Mouse (Mus musculus): ENCODE results near the gene Bcl11b.

Gene Bcl11b

GRCm38 (mm10) chr12:107934831-107935437 is 68.5 kb downstream of the Bcl11b start:
- peak in 1 of 2 experiments; percentile 38 for DNase-seq (ENCODE audit: low spot score in 2 of 2)

GRCm38 (mm10) chr12:107932140-107932539 is 71.3 kb downstream of the Bcl11b start:
- no peak for DNase-seq (ENCODE audit: low spot score in 2 of 2)

GRCm38 (mm10) chr12:107931476-107931875 is 71.9 kb downstream of the Bcl11b start:
- no peak for DNase-seq (ENCODE audit: low spot score in 2 of 2)

- DNase-seq (ENCODE audit: low spot score in 2 of 2) = peak in 1 of 2 experiments; percentile 71
These were observed 72.6 kb downstream of the Bcl11b start for GRCm38 (mm10) chr12:107930611-107931350.

GRCm38 (mm10) chr12:107928905-107929304 is 74.5 kb downstream of the Bcl11b start:
- DNase-seq (ENCODE audit: low spot score in 2 of 2) = no peak

- DNase-seq (ENCODE audit: low spot score in 2 of 2) = no peak
These were observed 74.9 kb downstream of the Bcl11b start for GRCm38 (mm10) chr12:107928464-107928901.

- DNase-seq (ENCODE audit: low spot score in 2 of 2) = peak in 1 of 2 experiments; percentile 24
These were observed 75.4 kb downstream of the Bcl11b start for GRCm38 (mm10) chr12:107927961-107928431.

GRCm38 (mm10) chr12:107926074-107926855 is 77.1 kb downstream of the Bcl11b start:
- no peak for DNase-seq (ENCODE audit: low spot score in 2 of 2)

- DNase-seq (ENCODE audit: low spot score in 2 of 2) = no peak
These were observed 78.7 kb downstream of the Bcl11b start for GRCm38 (mm10) chr12:107924696-107925095.

GRCm38 (mm10) chr12:107923963-107924362 is 79.4 kb downstream of the Bcl11b start:
- DNase-seq (ENCODE audit: low spot score in 2 of 2) = no peak

GRCm38 (mm10) chr12:107922180-107922579 is 81.2 kb downstream of the Bcl11b start:
- no peak for DNase-seq (ENCODE audit: low spot score in 2 of 2)

- no peak for DNase-seq (ENCODE audit: low spot score in 2 of 2)
These were observed 81.8 kb downstream of the Bcl11b start for GRCm38 (mm10) chr12:107921566-107921965.

- DNase-seq (ENCODE audit: low spot score in 2 of 2) = no peak
These were observed 82.2 kb downstream of the Bcl11b start for GRCm38 (mm10) chr12:107921154-107921553.

- DNase-seq (ENCODE audit: low spot score in 2 of 2) = no peak
These were observed 82.7 kb downstream of the Bcl11b start for GRCm38 (mm10) chr12:107920716-107921115.

- no peak for DNase-seq (ENCODE audit: low spot score in 2 of 2)
These were observed 83.3 kb downstream of the Bcl11b start for GRCm38 (mm10) chr12:107920076-107920475.

- no peak for DNase-seq (ENCODE audit: low spot score in 2 of 2)
These were observed 84.6 kb downstream of the Bcl11b start for GRCm38 (mm10) chr12:107918779-107919178.

GRCm38 (mm10) chr12:107916008-107916407 is 87.4 kb downstream of the Bcl11b start:
- no peak for DNase-seq (ENCODE audit: low spot score in 2 of 2)

- DNase-seq (ENCODE audit: low spot score in 2 of 2) = no peak
These were observed 88.0 kb downstream of the Bcl11b start for GRCm38 (mm10) chr12:107915396-107915795.

GRCm38 (mm10) chr12:107908826-107909225 is 94.6 kb downstream of the Bcl11b start:
- DNase-seq (ENCODE audit: low spot score in 2 of 2) = no peak

- DNase-seq (ENCODE audit: low spot score in 2 of 2) = no peak
These were observed 98.1 kb downstream of the Bcl11b start for GRCm38 (mm10) chr12:107905333-107905732.

GRCm38 (mm10) chr12:107904457-107904856 is 98.9 kb downstream of the Bcl11b start:
- no peak for DNase-seq (ENCODE audit: low spot score in 2 of 2)

GRCm38 (mm10) chr12:107903949-107904348 is 99.5 kb downstream of the Bcl11b start:
- DNase-seq (ENCODE audit: low spot score in 2 of 2) = no peak

Measured in left cerebral cortex, adult 9 months (tissue).